Mouse (Mus musculus): ENCODE measurements at regions not wholly inside any gene's neighbourhood (a gene's known extent, or its start where the extent isn't known, plus 50 kb on each side); places are given as distances from the start of the nearest gene placed in this dataset.

DNA sequence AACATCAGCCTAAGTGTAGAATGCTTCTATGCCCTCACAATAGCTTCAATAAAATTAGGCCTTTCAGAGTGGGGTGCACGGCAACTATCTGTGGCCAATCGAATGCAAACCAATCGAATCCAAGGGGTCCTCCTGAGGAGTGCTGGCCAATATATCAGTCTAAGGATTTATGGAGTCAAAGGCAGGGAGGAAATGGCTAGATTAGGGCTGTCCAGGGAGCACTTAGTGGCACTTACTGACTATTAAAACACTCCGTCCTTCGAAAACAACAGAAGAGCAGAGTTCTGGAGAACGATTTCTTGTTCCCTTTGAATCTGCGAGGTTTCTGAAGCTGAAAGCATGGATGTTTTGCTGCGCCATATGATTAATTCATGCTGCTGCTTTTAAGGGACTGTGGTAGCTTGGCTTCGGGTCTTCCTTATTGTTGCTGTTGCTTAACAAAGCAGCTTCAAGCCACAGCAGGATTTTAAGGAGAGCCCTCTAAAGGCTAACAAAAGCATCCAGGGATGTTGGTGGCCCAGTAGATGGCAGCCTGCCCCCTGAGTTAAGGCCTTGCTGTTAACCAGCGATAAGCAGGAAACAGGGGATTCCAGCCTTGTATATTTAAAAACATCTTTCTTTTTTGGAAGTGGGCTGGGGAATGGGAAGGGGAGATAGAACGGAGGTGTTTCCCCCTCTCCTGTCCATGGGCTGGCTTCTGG, 116.4 kb upstream of the Atp5g3 start:
- intact Hi-C loops (cut with DNase I): no loop called here
- peak; percentile 38 to 43 for DNase-seq

DNA sequence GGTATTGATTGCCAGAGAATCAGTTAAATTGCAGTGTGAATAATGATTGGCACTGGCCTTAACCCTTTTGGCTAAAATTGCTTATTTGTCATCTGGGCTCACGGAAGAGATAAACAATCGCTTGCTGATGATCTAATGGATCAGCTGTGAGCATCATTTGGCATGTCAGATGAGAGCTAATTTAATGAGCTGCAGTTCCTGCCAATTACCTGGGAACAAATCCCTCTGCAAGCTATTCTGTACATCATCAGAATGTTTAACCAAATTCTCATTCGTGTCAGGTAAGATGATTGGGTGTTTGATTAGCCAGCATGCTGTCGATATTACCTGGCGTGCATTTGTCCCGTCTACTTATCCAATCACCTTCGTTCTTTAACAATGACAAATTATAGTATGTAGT, 104.0 kb upstream of the Atp5g3 start:
- intact Hi-C loops (cut with DNase I): no loop called here
- no peak for DNase-seq

DNA sequence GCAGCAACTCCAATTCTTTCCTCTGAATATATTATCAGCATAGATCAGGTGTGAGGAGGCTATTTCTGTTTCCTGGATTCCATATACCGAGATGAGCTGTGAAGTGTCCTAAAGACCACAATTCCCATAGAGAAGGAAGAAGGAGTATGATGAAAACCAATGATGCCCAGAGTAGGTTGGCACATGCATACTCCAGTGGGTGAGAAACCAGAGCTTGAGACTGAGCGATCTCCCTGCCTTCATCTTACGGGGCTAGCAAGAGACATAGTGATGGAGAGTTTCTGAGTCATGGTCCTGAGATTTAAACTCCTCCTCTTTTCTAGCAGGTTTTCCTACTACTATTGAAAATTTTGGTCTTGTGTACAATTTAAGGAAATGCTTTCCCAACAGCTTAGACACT, 103.1 kb upstream of the Atp5g3 start:
- no peak for DNase-seq
- intact Hi-C loops (cut with DNase I): no loop called here

DNA sequence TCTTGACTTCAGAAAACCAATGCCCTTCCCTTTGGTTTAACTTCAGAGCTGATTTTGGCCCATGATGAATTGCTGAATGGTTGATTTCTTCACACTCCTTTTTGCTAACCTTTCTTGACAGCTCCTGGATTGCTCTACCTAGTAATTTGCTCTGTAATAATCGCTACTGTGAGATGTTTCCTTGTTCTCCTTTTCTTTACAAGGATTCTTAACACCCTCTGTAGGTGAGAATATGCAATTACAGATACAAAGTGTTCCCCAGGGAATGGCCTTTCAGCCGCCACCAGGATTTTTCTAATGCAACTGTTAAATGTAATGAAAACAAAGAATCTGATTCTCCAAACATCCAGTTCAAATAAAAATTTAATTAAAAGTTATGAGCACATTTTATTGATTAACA, 87.4 kb upstream of the Atp5g3 start:
- intact Hi-C loops (cut with DNase I): loop anchor here (5.0 kb wide), 1 partner anchor 426 kb away; no protein-coding TSS in a partner anchor
- peak; percentile 3 to 23 for DNase-seq

DNA sequence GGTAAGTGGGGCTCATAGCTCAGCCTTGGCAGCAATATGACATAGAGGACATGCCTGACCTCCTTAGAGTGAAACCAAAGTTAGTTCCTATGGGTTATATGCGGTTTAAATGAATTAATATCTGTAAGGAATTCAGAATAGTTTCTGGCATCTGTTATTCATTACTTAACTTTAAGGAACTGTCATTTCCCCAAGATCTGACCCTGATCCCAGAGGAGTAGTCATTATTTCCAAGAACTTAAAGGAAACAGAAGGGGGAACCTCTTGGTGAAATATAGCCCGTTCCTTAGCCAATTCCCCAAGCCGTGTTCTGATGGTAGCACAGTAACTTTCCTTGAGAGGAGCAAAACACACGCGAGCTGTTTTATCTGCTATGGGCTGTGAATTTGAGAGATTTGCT, 85.9 kb upstream of the Atp5g3 start:
- intact Hi-C loops (cut with DNase I): loop anchor here (5.0 kb wide), 1 partner anchor 425 kb away; no protein-coding TSS in a partner anchor
- no peak for DNase-seq

DNA sequence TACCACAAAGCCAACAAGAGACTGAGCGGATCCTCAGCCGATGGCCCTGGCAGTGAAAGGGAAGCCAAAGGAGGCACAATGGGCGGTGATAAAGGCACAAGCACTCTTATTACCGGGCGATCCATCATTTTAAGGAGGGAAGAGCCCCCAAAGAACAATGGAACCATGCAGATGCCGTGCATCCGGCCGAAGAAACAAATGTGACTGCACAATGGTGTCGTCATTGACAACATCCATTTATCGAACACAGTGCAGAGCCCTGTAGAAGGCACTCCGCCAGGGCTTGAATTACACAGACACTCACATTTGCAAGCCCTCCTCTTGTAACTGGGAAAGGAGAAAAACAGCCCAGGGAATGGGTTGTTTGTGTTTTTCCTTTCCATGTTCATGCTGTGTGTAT, 80.7 kb upstream of the Atp5g3 start:
- DNase-seq: no peak
- intact Hi-C loops (cut with DNase I): no loop called here

DNA sequence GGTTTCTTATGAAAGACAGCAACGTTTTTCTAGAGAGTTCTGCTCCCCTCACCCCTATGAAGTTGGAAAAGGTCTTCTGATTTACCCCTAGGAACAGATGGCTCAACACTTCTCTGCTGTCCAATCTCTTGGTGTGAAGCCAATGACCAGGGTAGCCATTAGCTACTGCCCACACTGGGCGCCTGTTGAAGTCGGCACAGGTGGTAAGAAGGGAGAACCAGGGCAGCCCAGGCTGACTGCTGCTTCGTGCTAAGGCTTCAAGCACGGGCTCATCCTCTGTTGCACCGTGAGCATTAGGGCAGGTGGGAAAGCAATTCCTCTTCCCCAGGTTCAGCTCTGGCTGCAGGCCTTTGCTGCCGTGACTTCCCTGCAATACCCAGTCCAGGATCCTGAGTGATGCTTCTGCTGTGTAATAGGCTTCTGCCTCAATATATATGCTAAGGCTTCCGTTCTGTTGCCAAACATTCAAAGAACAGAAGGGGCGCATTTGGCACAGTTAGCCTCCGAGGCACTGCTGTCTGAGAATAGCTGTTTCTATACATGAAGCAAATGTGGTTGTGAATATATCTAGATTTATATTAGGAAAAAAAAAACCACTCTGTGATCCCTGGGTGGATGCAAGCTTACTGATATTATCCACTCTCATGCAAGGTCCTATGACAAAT, 76.4 kb upstream of the Atp5g3 start:
- DNase-seq: no peak
- intact Hi-C loops (cut with DNase I): no loop called here

DNA sequence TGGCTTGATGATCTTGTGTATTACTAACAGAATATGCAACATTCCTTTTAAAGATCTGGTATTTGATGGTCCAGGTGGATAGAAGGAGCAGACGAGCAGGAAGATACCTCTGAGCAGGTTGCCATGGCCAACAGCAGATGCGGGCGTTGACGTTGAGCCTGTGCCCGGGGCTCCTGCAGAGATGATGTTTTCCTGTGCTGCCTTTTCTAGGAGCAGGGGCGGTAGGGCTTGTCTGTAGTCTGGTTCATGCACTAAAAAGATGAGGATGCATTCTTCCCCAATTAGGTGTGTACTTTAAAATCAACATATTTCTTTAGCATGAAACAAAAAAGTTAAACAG, 74.8 kb upstream of the Atp5g3 start:
- DNase-seq: no peak
- intact Hi-C loops (cut with DNase I): no loop called here

DNA sequence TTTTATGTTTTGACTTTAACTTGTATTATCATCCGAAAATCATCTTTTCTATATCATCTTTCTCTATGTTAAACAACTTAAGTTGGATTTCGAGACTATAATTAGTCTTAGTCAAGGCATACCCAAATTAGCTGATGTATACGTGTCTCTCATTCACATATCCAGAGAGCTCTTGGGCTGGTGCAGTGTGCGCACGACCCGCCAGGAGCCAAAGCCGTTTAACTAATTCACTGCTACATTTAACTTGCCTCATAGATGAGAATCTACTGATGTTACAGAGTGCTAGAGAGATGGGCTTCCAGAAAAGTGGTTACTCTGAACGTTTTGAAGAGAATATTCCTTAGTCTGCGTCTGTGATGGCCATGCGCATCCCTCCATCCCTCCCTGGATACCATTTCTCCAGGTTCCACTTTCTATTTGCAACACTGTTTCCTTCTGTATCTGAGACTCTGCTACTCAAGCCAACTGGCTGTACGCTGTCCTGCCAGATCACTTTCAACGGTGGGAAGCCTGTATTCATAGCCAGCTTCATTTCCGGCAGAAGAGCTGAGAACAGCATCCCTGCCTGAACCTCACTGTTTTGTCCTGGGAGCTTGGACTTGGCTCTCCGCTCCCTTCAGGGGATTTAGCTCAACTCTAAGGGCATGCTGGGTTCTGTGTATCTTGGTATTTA, 74.2 kb upstream of the Atp5g3 start:
- DNase-seq: no peak
- intact Hi-C loops (cut with DNase I): no loop called here

DNA sequence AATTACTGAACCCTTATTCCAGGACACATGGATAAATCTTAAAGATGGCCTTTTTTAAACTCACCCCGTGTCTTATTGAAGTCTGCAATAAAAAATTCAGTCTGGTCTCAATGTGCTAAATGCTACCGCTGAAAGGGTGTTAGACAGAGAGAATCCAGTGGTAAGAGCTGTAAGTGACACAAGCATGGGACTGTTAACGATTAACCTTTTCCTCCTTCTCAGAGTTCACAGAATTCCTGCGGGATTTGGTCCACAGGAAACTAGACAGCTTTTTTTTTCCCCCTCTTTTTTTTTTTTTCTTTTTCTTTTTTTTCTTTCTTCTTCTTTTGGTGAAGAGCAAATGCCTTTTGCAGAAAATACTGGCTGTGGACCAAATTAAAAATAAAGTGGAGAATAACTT, 72.0 kb upstream of the Atp5g3 start:
- intact Hi-C loops (cut with DNase I): no loop called here

DNA sequence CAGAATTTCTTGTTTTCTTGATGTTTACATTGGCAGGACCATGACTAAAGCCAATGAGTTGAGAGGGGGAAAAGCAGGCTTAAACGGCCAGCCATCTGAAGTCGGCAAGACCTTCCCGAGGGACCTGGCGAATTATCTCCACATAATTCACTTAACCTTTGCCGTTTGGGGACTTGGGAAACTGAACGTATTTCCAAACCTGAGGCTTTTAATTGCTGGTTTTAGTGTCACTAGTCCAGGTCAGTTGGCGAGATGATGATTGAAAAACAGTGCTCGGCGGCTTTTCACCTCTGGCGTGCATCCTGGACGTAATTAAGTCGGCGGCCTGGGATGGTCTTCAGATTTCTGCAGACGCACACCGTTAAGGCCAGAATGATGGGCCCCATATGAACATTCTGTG, 66.9 kb upstream of the Atp5g3 start:
- intact Hi-C loops (cut with DNase I): no loop called here
- DNase-seq: no peak

More for the DNA sequence above, 72.0 kb upstream of the Atp5g3 start:
- DNase-seq: no peak

DNA sequence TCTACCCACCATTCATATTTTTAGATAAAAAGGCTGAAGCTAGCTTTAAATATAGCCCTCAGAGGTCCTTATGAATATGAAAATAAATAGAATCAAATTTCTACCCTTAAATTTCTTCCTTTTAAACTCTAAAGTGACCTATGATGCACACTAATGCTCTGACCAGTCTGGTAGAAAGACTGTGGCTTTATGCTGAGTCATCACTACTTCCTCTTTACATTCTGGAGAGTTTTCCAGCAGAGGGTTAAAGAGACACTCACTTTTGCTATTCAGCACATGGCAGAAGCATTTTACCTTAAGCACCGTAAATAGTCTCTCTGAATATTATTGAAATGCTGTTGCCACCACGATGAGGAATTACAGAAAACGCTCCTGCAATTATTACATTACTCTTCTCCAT, 62.6 kb upstream of the Atp5g3 start:
- DNase-seq: no peak
- intact Hi-C loops (cut with DNase I): no loop called here

DNA sequence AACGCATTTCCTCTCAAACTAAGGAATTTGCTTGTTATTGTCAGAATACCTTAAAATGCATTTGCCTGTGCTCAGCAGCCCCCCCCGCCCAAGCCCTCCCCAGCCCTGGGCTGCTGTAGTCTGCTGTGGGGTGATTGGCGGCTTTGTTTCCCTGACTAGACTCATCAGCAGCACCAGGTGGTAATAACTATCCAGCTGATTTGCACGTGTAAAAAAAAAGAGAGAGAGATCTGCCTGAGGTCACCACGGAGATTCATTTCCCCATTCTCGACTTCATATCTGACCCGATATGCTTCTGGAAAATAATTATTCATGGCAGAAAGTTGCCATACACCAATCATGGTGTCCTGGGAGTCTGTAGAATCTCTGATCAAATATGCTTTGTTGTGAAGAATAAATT, 56.5 kb upstream of the Atp5g3 start:
- no peak for DNase-seq
- intact Hi-C loops (cut with DNase I): loop anchor here (5.0 kb wide), 2 partner anchors 75 to 695 kb away; no protein-coding TSS in a partner anchor

DNA sequence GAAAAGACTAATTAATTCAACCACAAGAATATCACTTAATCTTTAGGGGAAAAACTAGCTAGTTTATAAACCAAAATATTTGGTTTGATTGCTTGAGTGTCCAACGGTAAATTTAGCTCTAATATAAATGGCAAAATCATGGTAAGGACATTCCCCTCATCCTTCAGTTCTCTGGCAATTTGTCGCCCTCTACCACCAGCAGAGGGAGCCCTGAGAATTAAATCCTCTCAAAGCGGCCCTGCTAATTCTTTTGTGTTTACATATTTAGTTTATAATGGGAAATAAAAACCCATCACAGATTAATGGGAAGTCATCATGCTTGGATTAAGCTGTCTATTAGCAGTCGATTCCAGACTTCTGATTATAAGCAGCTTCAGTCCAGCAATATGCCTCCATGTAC, 54.5 kb upstream of the Atp5g3 start:
- intact Hi-C loops (cut with DNase I): loop anchor here (5.0 kb wide), 2 partner anchors 77 to 697 kb away; no protein-coding TSS in a partner anchor

More for the DNA sequence above, 54.5 kb upstream of the Atp5g3 start:
- peak; percentile 24 to 70 for DNase-seq

Data from heart, postnatal 10 days (tissue).